Mouse (Mus musculus): Measurements from ENCODE around the gene Rhod.
A peak's percentile ranks its signal among the peaks of the same experiment; 100 is the strongest.

The Rhod gene

DNA sequence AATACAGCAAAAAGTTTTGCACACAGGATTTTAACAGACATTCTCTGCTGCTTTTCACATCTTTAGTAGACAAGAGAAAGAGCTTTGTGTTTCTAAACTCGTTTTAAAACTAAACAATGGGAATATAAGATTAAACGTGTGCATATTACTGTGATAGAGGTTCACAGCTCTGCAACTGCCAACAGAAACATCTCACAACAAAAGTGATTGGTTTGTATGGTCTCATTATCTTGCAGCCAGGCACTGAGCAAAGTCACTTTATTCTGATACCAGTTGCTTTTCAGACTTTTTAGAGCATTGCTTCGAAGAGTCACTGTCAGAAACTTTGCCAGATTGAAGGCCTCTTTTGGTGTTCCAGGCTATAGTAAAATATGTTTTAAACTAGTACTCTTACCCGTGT, 40.3 kb downstream of the Rhod start:
- DNase-seq = no peak

DNA sequence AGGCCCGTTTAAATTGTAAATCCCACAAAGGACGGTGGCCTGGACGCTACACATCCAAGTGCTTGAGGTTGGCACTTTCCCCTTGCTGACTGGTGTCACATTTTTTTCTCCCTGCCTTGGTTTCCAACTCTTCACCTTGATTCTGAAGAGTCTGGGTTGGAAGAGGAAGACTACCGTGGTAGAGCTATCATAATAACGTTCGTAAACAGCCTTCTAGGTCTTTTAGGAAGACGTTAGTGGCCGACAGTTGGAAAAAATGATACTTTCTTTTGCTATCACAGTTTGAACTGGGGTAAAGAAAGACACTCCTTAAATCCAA, 40.6 kb downstream of the Rhod start:
- DNase-seq = no peak

DNA sequence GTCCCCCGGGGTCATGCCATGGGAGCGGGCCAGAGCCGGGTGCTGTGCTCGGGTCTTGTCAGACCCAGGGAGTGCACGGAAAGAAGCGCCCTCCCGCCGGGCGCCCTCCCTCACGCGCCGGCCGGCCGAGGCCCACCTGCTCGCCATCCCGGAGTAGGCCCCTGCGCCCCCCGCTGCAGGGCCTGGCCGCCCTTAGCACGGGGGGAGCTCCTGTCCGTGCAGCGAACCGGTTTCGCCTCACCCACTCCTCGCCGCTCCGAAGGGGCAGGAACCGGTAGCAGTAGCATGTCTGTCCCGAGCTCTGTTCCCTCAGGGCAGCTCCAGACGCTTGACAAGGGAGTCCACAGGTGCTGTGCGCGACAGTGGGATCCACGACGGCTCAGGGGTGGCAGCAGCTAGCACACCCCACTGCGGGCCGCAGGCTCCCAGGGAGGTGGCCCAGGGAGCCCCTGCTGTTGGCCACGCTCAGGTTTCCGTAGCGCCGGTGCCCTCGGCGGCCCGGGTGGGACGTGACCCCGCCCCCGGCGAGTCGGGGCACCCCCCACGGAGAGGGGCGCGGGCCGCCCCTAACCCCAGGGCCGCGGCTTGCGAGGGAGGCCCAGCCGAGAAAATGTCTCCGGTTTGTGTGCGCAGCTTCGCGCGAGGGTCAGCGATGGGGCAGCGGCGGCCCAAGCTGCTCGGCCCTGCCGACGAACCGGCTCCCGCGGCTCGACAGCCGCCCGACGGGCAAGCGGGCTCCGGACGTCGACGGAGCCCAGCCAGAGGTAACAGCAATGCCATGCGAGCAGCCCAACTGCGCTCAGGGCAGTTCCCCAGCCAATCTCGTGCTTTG, 41.2 kb downstream of the Rhod start, which contains the start of gene Kdm2a:
Gene Kdm2a (minus strand): TSS at position 488 of the 832 bp plus-strand sequence.
- DNase-seq = peak; percentile 48

GRCm38 (mm10) chr19:4396998-4397797, 42.0 kb downstream of the Rhod start:
- peak; percentile 97 for DNase-seq

DNA sequence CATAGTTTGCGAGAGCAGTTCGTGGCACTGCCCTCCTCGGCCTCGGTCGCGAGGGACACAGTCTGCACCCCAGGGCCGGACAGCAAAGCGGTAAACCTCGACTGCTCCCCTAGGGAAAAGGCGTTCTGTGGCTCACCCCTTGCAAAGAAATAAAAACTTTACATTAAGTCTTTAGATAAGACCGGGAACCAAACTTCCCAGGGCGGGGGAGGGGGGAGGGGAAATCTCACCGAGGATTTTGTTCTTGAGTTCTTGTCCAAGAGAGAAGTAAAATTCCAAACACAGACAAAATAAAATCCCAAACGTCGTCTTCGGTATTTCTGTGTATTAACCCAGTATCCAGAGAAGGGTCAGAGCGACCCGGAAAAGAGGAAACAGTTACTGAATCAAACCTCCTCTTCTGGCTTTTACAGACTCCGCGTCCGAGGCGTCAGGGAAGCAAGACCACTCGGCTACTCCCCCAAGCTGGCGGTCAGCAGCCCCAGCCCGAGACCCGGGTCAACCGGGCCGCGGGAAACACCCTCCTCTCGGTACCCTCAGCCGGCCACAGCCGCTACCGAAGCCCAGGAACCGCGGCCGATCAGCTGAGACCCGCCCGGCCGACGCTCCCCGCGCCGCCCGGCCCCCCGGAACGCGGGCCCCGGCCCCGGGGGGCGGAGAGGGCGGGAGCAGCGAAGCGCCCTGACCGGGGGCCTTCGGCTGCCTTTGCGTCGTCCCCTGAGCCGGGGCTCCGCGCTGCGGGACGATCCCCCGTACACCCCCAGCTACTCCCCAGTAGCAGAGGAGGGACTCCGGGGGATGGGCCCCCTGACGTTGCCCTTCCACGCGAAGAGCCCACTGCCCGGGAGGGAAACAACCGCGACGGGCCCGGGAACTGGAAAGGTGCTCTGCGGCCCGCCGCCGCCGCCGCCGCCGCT, 42.9 kb downstream of the Rhod start:
- peak; percentile 32 for DNase-seq

GRCm38 (mm10) chr19:4387276-4387675, 52.0 kb downstream of the Rhod start:
- no peak for DNase-seq

GRCm38 (mm10) chr19:4385026-4385425, 54.2 kb downstream of the Rhod start:
- no peak for DNase-seq

DNA sequence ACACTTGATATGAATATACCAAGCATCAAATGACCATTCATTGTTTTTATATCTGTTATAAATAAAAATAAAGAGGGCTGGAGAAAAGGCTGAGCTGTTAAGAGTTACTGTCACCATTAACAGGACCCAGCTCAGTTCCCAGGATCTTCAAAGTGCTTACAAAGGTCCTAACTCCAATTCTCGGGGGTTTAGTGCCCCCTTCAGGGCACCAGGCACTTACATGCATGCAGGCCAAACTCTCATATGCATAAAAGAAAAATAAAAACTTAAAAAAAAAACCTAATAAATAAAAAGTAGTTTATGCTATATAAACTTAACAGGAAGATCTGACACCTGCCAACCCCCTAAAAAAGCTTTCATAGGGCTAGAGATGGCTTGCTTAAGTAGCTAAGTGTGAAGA, 54.9 kb downstream of the Rhod start:
- DNase-seq = no peak

GRCm38 (mm10) chr19:4383306-4383705, 55.9 kb downstream of the Rhod start:
- no peak for DNase-seq

DNA sequence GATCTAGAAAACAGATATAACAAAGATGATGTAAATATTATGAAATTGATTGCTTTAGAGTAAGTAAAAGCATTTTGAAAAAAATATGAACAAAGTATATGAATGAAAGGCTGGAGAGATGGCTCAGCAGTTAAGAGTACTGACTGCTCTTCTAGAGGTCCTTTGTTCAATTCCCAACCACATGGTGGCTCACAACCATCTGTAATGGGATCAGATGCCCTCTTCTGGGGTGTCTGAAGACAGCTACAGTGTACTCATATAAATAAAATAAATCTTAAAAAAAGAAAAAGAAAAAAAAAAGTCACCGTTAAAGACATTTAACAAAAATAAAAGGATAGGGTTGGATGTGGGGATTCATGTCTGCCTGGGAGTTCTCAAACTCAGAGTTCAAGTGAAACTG, 56.9 kb downstream of the Rhod start:
- peak; percentile 2 for DNase-seq
